Mouse (Mus musculus): ENCODE data around the gene Msln. TPM values are rescaled to one million over a fixed set of nuclear protein-coding genes. Genes with fewer than 3 reads are reported as not detected.

Gene Msln
- polyA plus RNA-seq, 1 experiment from 2014 or later = 0.48 TPM

DNA sequence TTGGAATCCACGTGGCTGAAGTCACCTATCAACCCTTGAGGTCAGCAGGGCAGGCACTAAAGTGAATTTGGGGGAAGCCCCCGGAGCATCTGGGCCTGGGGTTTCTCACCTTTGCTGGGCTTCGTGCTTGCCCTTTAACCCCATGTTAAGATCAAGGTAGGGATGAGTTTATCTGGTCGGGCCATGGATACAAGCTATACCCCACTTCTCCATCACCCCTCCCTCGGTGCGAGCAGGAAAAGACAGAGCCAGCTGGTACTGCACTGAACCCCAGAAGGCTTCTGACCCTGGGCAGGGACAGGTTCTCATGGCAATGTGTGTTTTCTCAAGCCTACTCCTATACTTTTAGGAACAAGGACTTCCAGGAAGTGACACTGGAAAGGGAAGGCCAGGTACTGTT lies 27.2 kb upstream of the Msln start:
- H3K36me3 ChIP-seq (ENCODE audit: control insufficient read depth, insufficient read depth, low read length) = peaks cover 53% of the 10 kb centered on the region
- H3K4me1 ChIP-seq (ENCODE audit: control insufficient read depth, insufficient read depth, low read length) = peaks cover 11% of the 10 kb centered on the region
- no peaks in the 10 kb centered on the region for H3K27me3 ChIP-seq (replicated peaks; ENCODE audit: control insufficient read depth, insufficient read depth, low read length)
- DNase-seq (ENCODE audit: low spot score) (no peak), ATAC-seq (no peak)
- H3K27ac ChIP-seq (ENCODE audit: low read depth, low read length) = no peak overlapping the region
- no peak overlapping the region for H3K4me2 ChIP-seq (ENCODE audit: low read length)
- H3K4me3 ChIP-seq (ENCODE audit: low read depth, low read length) = no peak overlapping the region
- 82% methylated on average over 6 of the region's 6 CpGs for WGBS
- H3K9me3 ChIP-seq (replicated peaks; ENCODE audit: control insufficient read depth, low read length) = no peaks in the 10 kb centered on the region
- no peak overlapping the region for H3K9ac ChIP-seq (ENCODE audit: low read length)

DNA sequence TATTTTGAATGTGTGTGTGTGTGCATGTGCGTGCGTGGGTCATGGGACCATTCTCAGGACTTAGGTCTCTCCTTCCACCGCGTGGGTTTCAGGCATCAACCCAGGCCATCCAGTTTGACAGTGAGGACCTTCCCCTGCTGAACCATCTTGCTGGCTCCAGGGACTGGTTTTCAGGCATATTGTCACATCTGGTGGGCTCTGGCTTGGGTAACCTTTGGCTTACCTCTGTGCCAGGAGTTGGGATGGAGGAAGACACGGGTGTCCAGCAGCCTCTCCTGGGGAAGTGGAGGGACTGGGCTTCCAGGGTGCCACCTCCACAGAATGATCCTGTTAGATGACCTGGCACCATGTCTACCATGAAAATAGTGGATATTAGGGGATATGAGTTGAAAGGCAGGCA lies 23.8 kb upstream of the Msln start:
- no peak for ATAC-seq
- H3K27ac ChIP-seq (ENCODE audit: low read depth, low read length) = no peak overlapping the region
- peaks cover 6% of the 10 kb centered on the region for H3K4me1 ChIP-seq (ENCODE audit: control insufficient read depth, insufficient read depth, low read length)
- H3K9ac ChIP-seq (ENCODE audit: low read length) = no peak overlapping the region
- DNase-seq (ENCODE audit: low spot score) = no peak
- H3K4me2 ChIP-seq (ENCODE audit: low read length) = no peak overlapping the region
- H3K27me3 ChIP-seq (replicated peaks; ENCODE audit: control insufficient read depth, insufficient read depth, low read length) = no peaks in the 10 kb centered on the region
- 93% methylated on average over 5 of the region's 5 CpGs for WGBS
- peaks cover 40% of the 10 kb centered on the region for H3K36me3 ChIP-seq (ENCODE audit: control insufficient read depth, insufficient read depth, low read length)
- H3K4me3 ChIP-seq (ENCODE audit: low read depth, low read length) = no peak overlapping the region
- no peaks in the 10 kb centered on the region for H3K9me3 ChIP-seq (replicated peaks; ENCODE audit: control insufficient read depth, low read length)

DNA sequence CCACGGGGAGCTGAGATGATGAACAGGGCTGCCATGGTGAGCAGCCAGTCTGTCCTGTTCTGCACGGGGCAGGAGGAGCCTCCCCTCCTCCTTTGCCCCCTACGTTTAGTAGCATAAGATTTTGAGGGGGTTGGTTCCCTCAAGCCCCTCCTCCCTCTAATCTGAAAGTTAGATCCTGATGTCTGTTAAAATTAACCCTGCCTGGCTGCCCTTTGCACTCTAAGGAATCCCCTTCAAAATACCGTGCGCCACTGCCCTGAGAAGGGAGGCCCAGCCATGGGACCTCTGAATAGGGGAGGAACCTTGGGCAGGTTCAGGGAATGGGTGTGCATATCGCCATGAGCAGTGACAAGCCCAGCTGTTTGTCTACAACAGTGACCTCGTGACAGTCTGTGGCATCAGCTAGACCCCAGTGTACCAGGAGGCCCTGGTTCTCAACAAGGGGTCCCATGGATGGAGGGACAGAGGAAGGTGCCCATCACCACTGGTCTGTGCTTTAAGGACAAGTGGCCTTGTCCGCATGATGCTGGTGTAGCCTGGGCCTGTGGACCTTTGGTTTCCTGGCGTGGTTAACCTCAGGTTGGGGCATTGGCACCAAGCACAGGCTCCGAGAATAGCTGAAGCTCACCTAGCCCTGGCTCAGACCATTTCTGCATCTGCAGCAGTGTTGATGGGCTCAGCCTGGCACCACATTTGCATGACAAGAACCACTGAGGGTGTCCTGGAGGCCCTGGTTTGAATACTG lies 21.3 kb upstream of the Msln start:
- no peak overlapping the region for H3K9ac ChIP-seq (ENCODE audit: low read length)
- H3K27me3 ChIP-seq (replicated peaks; ENCODE audit: control insufficient read depth, insufficient read depth, low read length) = no peaks in the 10 kb centered on the region
- ATAC-seq (no peak), DNase-seq (ENCODE audit: low spot score) (no peak)
- no peak overlapping the region for H3K4me3 ChIP-seq (ENCODE audit: low read depth, low read length)
- H3K36me3 ChIP-seq (ENCODE audit: control insufficient read depth, insufficient read depth, low read length) = peaks cover 15% of the 10 kb centered on the region
- H3K9me3 ChIP-seq (replicated peaks; ENCODE audit: control insufficient read depth, low read length) = no peaks in the 10 kb centered on the region
- H3K4me2 ChIP-seq (ENCODE audit: low read length) = no peak overlapping the region
- H3K27ac ChIP-seq (ENCODE audit: low read depth, low read length) = no peak overlapping the region
- WGBS = 78% methylated on average over 10 of the region's 10 CpGs
- peaks cover 6% of the 10 kb centered on the region for H3K4me1 ChIP-seq (ENCODE audit: control insufficient read depth, insufficient read depth, low read length)

DNA sequence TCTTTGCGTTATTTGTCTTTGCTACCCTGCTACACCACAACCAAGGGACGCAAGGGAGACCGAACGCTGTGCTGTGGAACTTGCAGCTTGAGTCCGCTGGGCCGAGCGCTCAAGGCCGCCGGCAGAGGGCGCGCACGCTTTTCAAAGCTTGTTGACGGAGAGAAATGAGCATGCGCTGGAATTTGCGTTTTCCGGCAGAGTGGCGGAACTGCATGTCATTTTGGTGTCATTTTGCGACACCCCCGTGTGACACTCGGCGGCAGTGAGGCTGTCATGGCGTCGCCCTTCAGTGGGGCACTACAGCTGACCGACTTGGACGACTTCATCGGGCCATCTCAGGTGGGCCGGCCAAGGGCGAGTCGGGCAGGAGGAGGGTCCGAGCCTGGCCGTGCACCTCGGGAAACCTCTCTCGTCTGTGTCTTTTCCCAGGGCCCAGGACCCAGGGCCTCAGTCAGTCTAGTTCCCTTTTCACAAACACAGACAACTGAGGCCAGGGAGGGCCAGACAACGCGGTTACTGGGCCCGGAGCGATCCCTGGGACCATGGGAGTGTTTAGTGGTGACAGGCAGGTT lies 19.5 kb upstream of the Msln start, which contains the start of gene Narfl:
TSS of gene Narfl (plus strand) at position 228 of the 572 bp plus-strand sequence.
- ATAC-seq (peak; percentile 91), DNase-seq (ENCODE audit: low spot score) (peak; percentile 99)
- Histone ChIP-seq H3K4me1 (ENCODE audit: control insufficient read depth, insufficient read depth, low read length) (peaks cover 6% of the 10 kb centered on the region), H3K36me3 (ENCODE audit: control insufficient read depth, insufficient read depth, low read length) (peaks cover 7% of the 10 kb centered on the region; the same call in 1 of the 2 replicates), H3K4me3 (ENCODE audit: low read depth, low read length) (peak within 1 kb of the TSS; percentile 66), H3K27me3 (replicated peaks; ENCODE audit: control insufficient read depth, insufficient read depth, low read length) (no peaks in the 10 kb centered on the region), H3K4me2 (ENCODE audit: low read length) (peak within 1 kb of the TSS; percentile 77), H3K9me3 (replicated peaks; ENCODE audit: control insufficient read depth, low read length) (no peaks in the 10 kb centered on the region), H3K9ac (ENCODE audit: low read length) (peak within 1 kb of the TSS; percentile 79), H3K27ac (ENCODE audit: low read depth, low read length) (no peak within 1 kb of the TSS)
- 0% methylated on average over 37 of the region's 37 CpGs for WGBS

DNA sequence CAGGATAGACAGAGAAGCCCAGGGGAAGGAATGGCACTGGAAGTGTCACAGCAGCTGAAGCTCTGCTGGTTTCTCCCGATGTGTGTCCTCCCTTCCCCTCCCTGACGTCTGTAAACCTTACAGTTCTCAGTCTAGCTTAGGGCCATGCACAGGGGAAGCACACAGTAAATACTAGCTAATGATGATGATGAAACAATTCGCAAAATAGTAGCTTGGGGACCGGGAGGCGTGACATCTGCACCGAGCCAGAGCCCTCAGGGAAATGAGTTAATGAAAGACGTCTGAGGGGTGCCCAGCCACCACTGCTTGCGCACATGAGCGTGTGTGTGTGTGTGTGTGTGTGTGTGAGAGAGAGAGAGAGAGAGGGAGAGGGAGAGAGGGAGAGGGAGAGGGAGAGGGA lies 15.2 kb upstream of the Msln start:
- WGBS = 56% methylated on average over 9 of the region's 9 CpGs
- no peak for ATAC-seq
- Histone ChIP-seq H3K9me3 (replicated peaks; ENCODE audit: control insufficient read depth, low read length) (no peaks in the 10 kb centered on the region), H3K27me3 (replicated peaks; ENCODE audit: control insufficient read depth, insufficient read depth, low read length) (no peaks in the 10 kb centered on the region), H3K4me2 (ENCODE audit: low read length) (no peak overlapping the region), H3K27ac (ENCODE audit: low read depth, low read length) (no peak overlapping the region), H3K4me3 (ENCODE audit: low read depth, low read length) (no peak overlapping the region), H3K4me1 (ENCODE audit: control insufficient read depth, insufficient read depth, low read length) (peaks cover 3% of the 10 kb centered on the region), H3K9ac (ENCODE audit: low read length) (no peak overlapping the region), H3K36me3 (ENCODE audit: control insufficient read depth, insufficient read depth, low read length) (no peaks in the 10 kb centered on the region)
- no peak for DNase-seq (ENCODE audit: low spot score)

DNA sequence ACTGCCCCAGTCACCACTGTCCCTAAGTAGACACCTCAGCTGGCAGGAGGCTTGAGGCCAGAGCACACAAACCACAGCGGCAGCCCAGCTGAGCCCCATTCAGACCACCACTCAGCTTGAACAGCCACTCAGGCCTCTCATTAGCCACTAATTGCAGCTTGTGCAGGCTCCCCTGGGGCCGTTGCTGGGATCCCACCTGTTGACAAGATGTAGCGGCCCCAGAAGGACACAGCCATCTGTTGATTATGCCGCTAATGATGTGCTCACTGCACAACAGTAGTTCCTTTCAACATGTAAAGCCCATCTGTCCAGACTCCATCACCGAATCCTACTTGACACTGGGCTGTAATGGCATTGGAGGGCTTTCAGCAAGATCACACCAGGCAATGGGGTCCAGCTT lies 11.7 kb upstream of the Msln start:
- H3K9ac ChIP-seq (ENCODE audit: low read length) = no peak overlapping the region
- ATAC-seq = peak; percentile 66

DNA sequence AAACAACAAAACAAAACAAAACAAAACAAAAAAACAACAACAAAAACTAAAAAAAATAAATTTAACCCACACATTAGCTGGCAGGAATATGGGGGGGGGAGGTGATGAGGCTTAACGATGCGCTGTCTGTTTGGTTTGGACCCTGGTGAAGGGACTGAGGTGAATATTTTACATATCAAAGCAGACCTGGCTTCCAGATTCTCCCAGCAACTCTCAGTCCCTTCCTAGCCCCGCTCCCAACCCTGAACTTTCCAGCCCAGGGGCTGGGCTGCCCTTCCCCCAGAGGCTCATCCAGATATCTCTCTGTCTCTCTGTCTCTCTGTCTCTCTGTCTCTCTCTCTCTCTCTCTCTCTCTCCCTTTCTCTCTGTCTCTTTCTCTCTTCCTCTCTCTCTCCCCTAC lies 8.4 kb upstream of the Msln start:
- no peaks in the 10 kb centered on the region for H3K4me1 ChIP-seq (ENCODE audit: control insufficient read depth, insufficient read depth, low read length)
- ATAC-seq (no peak), DNase-seq (ENCODE audit: low spot score) (no peak)
- no peaks in the 10 kb centered on the region for H3K36me3 ChIP-seq (ENCODE audit: control insufficient read depth, insufficient read depth, low read length)
- 44% methylated on average over 3 of the region's 3 CpGs for WGBS
- no peak overlapping the region for H3K4me3 ChIP-seq (ENCODE audit: low read depth, low read length)
- no peaks in the 10 kb centered on the region for H3K9me3 ChIP-seq (replicated peaks; ENCODE audit: control insufficient read depth, low read length)
- H3K27me3 ChIP-seq (replicated peaks; ENCODE audit: control insufficient read depth, insufficient read depth, low read length) = no peaks in the 10 kb centered on the region
- H3K27ac ChIP-seq (ENCODE audit: low read depth, low read length) = no peak overlapping the region
- H3K4me2 ChIP-seq (ENCODE audit: low read length) = no peak overlapping the region
- H3K9ac ChIP-seq (ENCODE audit: low read length) = no peak overlapping the region

More for the DNA sequence above, 11.7 kb upstream of the Msln start:
- H3K4me3 ChIP-seq (ENCODE audit: low read depth, low read length) = no peak overlapping the region
- H3K36me3 ChIP-seq (ENCODE audit: control insufficient read depth, insufficient read depth, low read length) = no peaks in the 10 kb centered on the region
- H3K9me3 ChIP-seq (replicated peaks; ENCODE audit: control insufficient read depth, low read length) = no peaks in the 10 kb centered on the region
- no peaks in the 10 kb centered on the region for H3K4me1 ChIP-seq (ENCODE audit: control insufficient read depth, insufficient read depth, low read length)
- peak; percentile 74 for DNase-seq (ENCODE audit: low spot score)
- no peak overlapping the region for H3K4me2 ChIP-seq (ENCODE audit: low read length)
- no peak overlapping the region for H3K27ac ChIP-seq (ENCODE audit: low read depth, low read length)
- H3K27me3 ChIP-seq (replicated peaks; ENCODE audit: control insufficient read depth, insufficient read depth, low read length) = no peaks in the 10 kb centered on the region
- WGBS = 9% methylated on average over 5 of the region's 5 CpGs

DNA sequence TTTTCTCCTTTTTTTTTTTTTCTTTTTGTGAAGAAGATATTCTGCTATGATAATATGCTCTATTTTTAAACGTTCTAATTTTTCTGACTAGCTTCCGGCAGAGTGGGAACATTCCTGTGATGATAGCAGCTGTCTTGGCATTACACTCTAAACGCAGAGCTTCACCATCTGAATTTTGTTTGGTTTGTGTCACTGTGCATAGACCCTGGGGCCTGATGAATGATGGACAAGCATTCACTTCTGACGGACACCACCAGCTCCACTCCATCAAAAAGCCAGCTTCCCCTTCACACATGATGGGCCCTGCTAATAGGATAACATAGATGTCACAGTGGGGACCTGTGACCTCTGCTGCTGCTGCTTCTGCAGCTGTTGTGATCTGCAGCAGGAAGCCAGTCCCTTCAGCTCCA lies 7.4 kb upstream of the Msln start:
- no peak for DNase-seq (ENCODE audit: low spot score)
- H3K4me3 ChIP-seq (ENCODE audit: low read depth, low read length) = no peak overlapping the region
- H3K4me2 ChIP-seq (ENCODE audit: low read length) = no peak overlapping the region
- no peaks in the 10 kb centered on the region for H3K36me3 ChIP-seq (ENCODE audit: control insufficient read depth, insufficient read depth, low read length)
- no peak for ATAC-seq
- no peaks in the 10 kb centered on the region for H3K27me3 ChIP-seq (replicated peaks; ENCODE audit: control insufficient read depth, insufficient read depth, low read length)
- no peaks in the 10 kb centered on the region for H3K9me3 ChIP-seq (replicated peaks; ENCODE audit: control insufficient read depth, low read length)
- no peaks in the 10 kb centered on the region for H3K4me1 ChIP-seq (ENCODE audit: control insufficient read depth, insufficient read depth, low read length)
- H3K9ac ChIP-seq (ENCODE audit: low read length) = no peak overlapping the region
- H3K27ac ChIP-seq (ENCODE audit: low read depth, low read length) = no peak overlapping the region
- 65% methylated on average over 4 of the region's 4 CpGs for WGBS

DNA sequence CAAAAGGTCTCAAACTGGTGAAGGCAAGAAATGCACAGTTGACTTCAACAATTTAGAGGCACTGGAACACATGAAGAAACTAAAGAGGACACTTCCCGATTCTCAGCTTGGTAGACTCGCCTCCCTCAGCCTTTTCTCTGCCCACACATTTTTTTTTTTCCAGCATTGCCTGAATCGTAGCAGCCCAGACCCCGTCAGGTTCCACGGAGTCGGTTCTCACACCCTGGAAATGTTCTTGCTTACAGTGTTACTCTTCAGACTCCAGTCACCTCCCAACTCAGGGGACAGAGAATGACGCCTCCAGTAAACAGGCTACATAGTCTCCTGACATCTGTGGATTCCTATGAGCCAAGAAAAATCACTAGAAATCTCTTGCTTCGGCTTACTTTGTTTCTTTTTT lies 6.0 kb upstream of the Msln start:
- H3K9me3 ChIP-seq (replicated peaks; ENCODE audit: control insufficient read depth, low read length) = no peaks in the 10 kb centered on the region
- no peak overlapping the region for H3K27ac ChIP-seq (ENCODE audit: low read depth, low read length)
- H3K27me3 ChIP-seq (replicated peaks; ENCODE audit: control insufficient read depth, insufficient read depth, low read length) = no peaks in the 10 kb centered on the region
- H3K4me2 ChIP-seq (ENCODE audit: low read length) = no peak overlapping the region
- no peak for DNase-seq (ENCODE audit: low spot score)
- no peak overlapping the region for H3K9ac ChIP-seq (ENCODE audit: low read length)
- no peak overlapping the region for H3K4me3 ChIP-seq (ENCODE audit: low read depth, low read length)
- 80% methylated on average over 8 of the region's 8 CpGs for WGBS
- no peaks in the 10 kb centered on the region for H3K4me1 ChIP-seq (ENCODE audit: control insufficient read depth, insufficient read depth, low read length)
- no peaks in the 10 kb centered on the region for H3K36me3 ChIP-seq (ENCODE audit: control insufficient read depth, insufficient read depth, low read length)
- no peak for ATAC-seq
